Mouse (Mus musculus): ENCODE data around the gene Tmem167. TPM values are rescaled to one million over a fixed set of nuclear protein-coding genes. Genes with fewer than 3 reads are reported as not detected.

Gene Tmem167
- total and polyA plus RNA-seq, 3 experiments, result 15.0 to 22.5 TPM; not detected in 1

- DNase-seq (ENCODE audit: low read depth, low spot score), result no peak
- TF ChIP-seq E2F4 (IDR thresholded peaks at IDR 0.05; ENCODE audit: borderline replicate concordance, low read depth, low read length) (no peak), CHD1 (IDR thresholded peaks at IDR 0.05; ENCODE audit: low read depth, low read length) (no peak), POLR2AphosphoS5 (IDR thresholded peaks at IDR 0.05; ENCODE audit: borderline replicate concordance, low read depth, low read length) (no peak)
- Histone ChIP-seq H3K4me3 (ENCODE audit: control insufficient read depth in 1 of 2, insufficient read depth in 1 of 2, low read depth in 2 of 2, low read length in 2 of 2) (no peak overlapping the region), H3K79me2 (ENCODE audit: control insufficient read depth, insufficient read depth, low read length, poor library complexity) (no peaks in the 10 kb centered on the region), H3K9ac (ENCODE audit: control insufficient read depth, low read depth, low read length, poor library complexity, severe bottlenecking) (no peak overlapping the region), H3K36me3 (ENCODE audit: control insufficient read depth in 1 of 2, insufficient read depth in 2 of 2, low read length in 2 of 2) (no peaks in the 10 kb centered on the region), H3K27ac (ENCODE audit: control insufficient read depth, low read depth, low read length) (no peak overlapping the region), H3K27me3 (ENCODE audit: control insufficient read depth in 1 of 2, insufficient read depth in 2 of 2, low read length in 2 of 2) (no peaks in the 10 kb centered on the region; a peak in 1 of 4 replicates), H3K9me3 (replicated peaks; ENCODE audit: insufficient read depth, low read length) (no peaks in the 10 kb centered on the region), H3K4me1 (ENCODE audit: control insufficient read depth in 1 of 2, insufficient read depth in 2 of 2, low read length in 2 of 2) (no peaks in the 10 kb centered on the region)
Observed at GRCm38 (mm10) chr13:90143245-90143644, 54.3 kb downstream of the Tmem167 start.

- Histone ChIP-seq H3K4me1 (ENCODE audit: control insufficient read depth in 1 of 2, insufficient read depth in 2 of 2, low read length in 2 of 2) (no peaks in the 10 kb centered on the region), H3K9me3 (replicated peaks; ENCODE audit: insufficient read depth, low read length) (no peaks in the 10 kb centered on the region), H3K27me3 (ENCODE audit: control insufficient read depth in 1 of 2, insufficient read depth in 2 of 2, low read length in 2 of 2) (no peaks in the 10 kb centered on the region; a peak in 1 of 4 replicates), H3K9ac (ENCODE audit: control insufficient read depth, low read depth, low read length, poor library complexity, severe bottlenecking) (no peak overlapping the region), H3K27ac (ENCODE audit: control insufficient read depth, low read depth, low read length) (no peak overlapping the region), H3K36me3 (ENCODE audit: control insufficient read depth in 1 of 2, insufficient read depth in 2 of 2, low read length in 2 of 2) (no peaks in the 10 kb centered on the region), H3K4me3 (ENCODE audit: control insufficient read depth in 1 of 2, insufficient read depth in 1 of 2, low read depth in 2 of 2, low read length in 2 of 2) (no peak overlapping the region), H3K79me2 (ENCODE audit: control insufficient read depth, insufficient read depth, low read length, poor library complexity) (no peaks in the 10 kb centered on the region)
- no peak for TF ChIP-seq CHD1 (IDR thresholded peaks at IDR 0.05; ENCODE audit: low read depth, low read length)
- TF ChIP-seq RAD21 (IDR thresholded peaks at IDR 0.05; ENCODE audit: low read depth, low read length), result no peak
- TF ChIP-seq GABPA (IDR thresholded peaks at IDR 0.05; ENCODE audit: low read depth, low read length), result no peak
- no peak for TF ChIP-seq CTCF (IDR thresholded peaks at IDR 0.05 in 2 of 3, conservative IDR thresholded peaks at IDR 0.05 in 1 of 3; ENCODE audit: control insufficient read depth in 1 of 3, insufficient read depth in 1 of 3, low read depth in 2 of 3, low read length in 3 of 3, poor library complexity in 1 of 3, severe bottlenecking in 1 of 3)
- TF ChIP-seq ETS1 (IDR thresholded peaks at IDR 0.05; ENCODE audit: low read depth, low read length), result no peak
- TF ChIP-seq E2F4 (IDR thresholded peaks at IDR 0.05; ENCODE audit: borderline replicate concordance, low read depth, low read length), result no peak
- no peak for TF ChIP-seq MEF2A (IDR thresholded peaks at IDR 0.05; ENCODE audit: extremely low read depth, insufficient replicate concordance, low read depth, low read length, poor library complexity, severe bottlenecking)
- TF ChIP-seq TAL1 (IDR thresholded peaks at IDR 0.05; ENCODE audit: low read length), result no peak
- TF ChIP-seq GATA1 (IDR thresholded peaks at IDR 0.05; ENCODE audit: low read depth, low read length), result no peak
- no peak for TF ChIP-seq TBP (IDR thresholded peaks at IDR 0.05; ENCODE audit: low read depth, low read length)
- TF ChIP-seq POLR2A (IDR thresholded peaks at IDR 0.05; ENCODE audit: control insufficient read depth in 1 of 2, insufficient read depth in 1 of 2, low read depth in 1 of 2, low read length in 2 of 2, poor library complexity in 1 of 2), result no peak
- TF ChIP-seq USF1 (IDR thresholded peaks at IDR 0.05; ENCODE audit: low read depth, low read length), result no peak
- no peak for TF ChIP-seq EP300 (IDR thresholded peaks at IDR 0.05; ENCODE audit: low read depth in 1 of 2, low read length in 2 of 2)
- TF ChIP-seq CHD2 (IDR thresholded peaks at IDR 0.05; ENCODE audit: low read length), result no peak
- no peak for TF ChIP-seq MYC (IDR thresholded peaks at IDR 0.05; ENCODE audit: low read depth, low read length)
- DNase-seq (ENCODE audit: low read depth, low spot score), result no peak
Observed at GRCm38 (mm10) chr13:90151881-90152280, 63.0 kb downstream of the Tmem167 start.
